Mouse (Mus musculus): Measurements from ENCODE around the gene Gm9821. TPM values are rescaled to one million over a fixed set of nuclear protein-coding genes. Genes with fewer than 3 reads are reported as not detected.

Gene Gm9821
- polyA plus RNA-seq, 1 experiment from 2014 or later: 0.52 TPM

GRCm38 (mm10) chr2:91929455-91929854 is 16.0 kb upstream of the Gm9821 start:
- WGBS: 55% methylated on average over 3 of the region's 3 CpGs
- H3K27ac ChIP-seq: peak overlapping the region; percentile 100; the same call in 1 of the 2 replicates
- peaks cover 69% of the 10 kb centered on the region for H3K4me1 ChIP-seq
- peaks cover 42% of the 10 kb centered on the region for H3K36me3 ChIP-seq (replicated peaks)
- no peak for DNase-seq (ENCODE audit: extremely low spot score, low spot score)
- peaks cover 29% of the 10 kb centered on the region for H3K27me3 ChIP-seq (ENCODE audit: poor library complexity, severe bottlenecking)
- H3K9me3 ChIP-seq: no peaks in the 10 kb centered on the region
- H3K4me3 ChIP-seq: peak overlapping the region; percentile 83

DNA sequence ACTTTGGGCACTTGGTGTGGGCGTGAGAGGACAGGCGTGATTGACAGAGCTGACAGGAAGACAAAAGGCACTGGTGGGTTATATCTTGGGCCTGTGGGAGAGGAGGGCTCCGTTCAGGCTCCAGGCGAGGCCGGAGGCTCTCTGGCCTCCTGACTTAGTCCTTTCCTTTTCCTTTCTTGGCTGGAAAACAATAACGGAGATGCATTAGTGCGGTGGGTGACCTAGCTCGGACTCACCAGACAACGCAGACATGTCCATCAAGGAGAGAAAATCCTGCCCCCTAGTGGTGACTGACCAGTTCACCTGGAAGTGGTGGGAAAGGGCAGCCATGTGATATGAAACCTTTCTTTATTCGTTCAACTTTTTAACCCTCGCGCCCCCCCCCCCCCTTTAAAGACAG is 15.6 kb upstream of the Gm9821 start:
- Histone ChIP-seq H3K9me3 (no peaks in the 10 kb centered on the region), H3K27ac (peak overlapping the region; percentile 100), H3K36me3 (replicated peaks) (peaks cover 47% of the 10 kb centered on the region), H3K4me1 (peaks cover 74% of the 10 kb centered on the region), H3K27me3 (ENCODE audit: poor library complexity, severe bottlenecking) (peaks cover 24% of the 10 kb centered on the region), H3K4me3 (peak overlapping the region; percentile 83)
- WGBS: 6% methylated on average over 12 of the region's 12 CpGs
- peak; percentile 87 for DNase-seq (ENCODE audit: extremely low spot score, low spot score)

- H3K4me3 ChIP-seq: peak overlapping the region; percentile 83
- H3K4me1 ChIP-seq: peaks cover 82% of the 10 kb centered on the region
Observed at GRCm38 (mm10) chr2:91930761-91931291, 14.7 kb upstream of the Gm9821 start.

DNA sequence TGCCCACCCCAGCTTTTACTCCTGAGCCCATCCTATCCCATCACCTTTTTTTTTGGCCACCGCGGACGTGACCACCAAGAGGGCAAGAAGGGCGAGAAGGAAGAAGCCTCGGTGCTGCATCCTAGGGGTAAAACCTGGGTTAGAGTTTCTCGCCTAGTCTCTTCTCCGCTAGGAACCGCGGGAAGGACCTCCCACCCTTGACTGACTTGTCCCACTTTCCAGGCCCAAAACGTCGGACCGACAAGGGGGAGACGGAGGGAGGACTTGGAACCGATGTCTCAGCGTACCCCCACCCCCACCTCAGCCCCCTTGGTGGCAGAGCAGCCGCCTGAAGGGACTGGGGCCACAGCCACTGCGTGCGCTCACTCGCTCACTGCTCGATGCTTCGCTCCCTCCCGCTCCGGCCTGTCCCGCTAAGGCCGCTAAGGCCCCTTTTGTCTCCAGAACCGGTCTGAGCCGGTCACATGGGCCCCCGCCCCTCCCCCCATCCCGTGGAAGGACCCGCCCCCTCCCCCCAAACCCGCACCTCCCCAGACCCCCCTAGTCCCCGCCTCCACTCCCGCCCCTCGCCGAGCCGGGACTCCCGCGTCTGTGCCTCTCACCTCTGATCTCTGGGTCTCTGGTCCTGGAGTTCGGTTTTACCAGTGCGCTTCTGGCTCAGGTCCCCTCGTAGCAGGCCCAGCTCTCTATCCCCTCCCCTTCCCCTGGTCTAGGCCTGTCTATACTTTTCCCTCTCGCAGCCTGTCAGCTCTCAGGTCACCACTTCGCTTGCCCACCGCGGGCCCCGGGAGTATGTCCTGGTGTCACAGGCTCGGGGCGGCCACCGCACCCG is 14.0 kb upstream of the Gm9821 start:
- H3K4me3 ChIP-seq: peak overlapping the region; percentile 83
- H3K36me3 ChIP-seq (replicated peaks): peaks cover 63% of the 10 kb centered on the region
- peaks cover 85% of the 10 kb centered on the region for H3K4me1 ChIP-seq
- peaks cover 13% of the 10 kb centered on the region; the same call in 1 of the 2 replicates for H3K27me3 ChIP-seq (ENCODE audit: poor library complexity, severe bottlenecking)
- peak overlapping the region; percentile 100 for H3K27ac ChIP-seq
- WGBS: under 1% methylated on average over 50 of the region's 50 CpGs
- no peaks in the 10 kb centered on the region for H3K9me3 ChIP-seq
- DNase-seq (ENCODE audit: extremely low spot score, low spot score): peak; percentile 96

More at GRCm38 (mm10) chr2:91930761-91931291, 14.7 kb upstream of the Gm9821 start:
- H3K27ac ChIP-seq: peak overlapping the region; percentile 100
- peak; percentile 62 for DNase-seq (ENCODE audit: extremely low spot score, low spot score)
- under 1% methylated on average over 23 of the region's 23 CpGs for WGBS
- peaks cover 15% of the 10 kb centered on the region for H3K27me3 ChIP-seq (ENCODE audit: poor library complexity, severe bottlenecking)
- H3K36me3 ChIP-seq (replicated peaks): peaks cover 55% of the 10 kb centered on the region
- no peaks in the 10 kb centered on the region for H3K9me3 ChIP-seq

DNA sequence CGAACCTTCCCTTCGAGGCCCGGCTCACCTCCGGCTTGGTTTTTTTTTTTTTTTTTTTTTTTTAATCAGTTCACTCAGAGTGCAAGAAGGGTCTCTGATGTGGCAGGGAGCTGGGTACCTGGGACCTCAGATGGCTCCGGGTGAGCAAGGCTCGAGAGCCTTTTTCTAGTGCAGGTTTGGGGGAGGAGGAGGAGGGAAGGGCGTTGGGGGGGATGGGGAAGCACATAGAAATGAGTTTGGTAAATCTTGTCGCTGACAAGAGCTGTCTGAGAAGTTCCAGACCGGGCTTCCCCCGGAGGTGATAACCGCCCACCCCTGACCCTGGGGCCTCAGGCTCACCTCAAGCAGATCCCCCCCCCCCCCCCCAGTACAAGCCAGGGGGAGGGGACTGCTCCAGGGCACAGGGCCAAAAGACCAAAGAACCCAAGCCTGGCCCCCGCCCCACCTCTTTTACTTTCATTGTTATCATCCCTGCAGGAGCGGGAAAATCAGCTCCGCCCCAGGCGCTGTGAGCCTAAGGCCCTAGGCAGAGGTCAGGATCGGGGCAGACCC is 13.3 kb upstream of the Gm9821 start, which contains the start of gene Mdk:
Gene Mdk, minus strand, starts transcription at position 138 of the 552 bp plus-strand sequence.
- H3K36me3 ChIP-seq (replicated peaks): peaks cover 69% of the 10 kb centered on the region
- peak within 1 kb of the TSS; percentile 100 for H3K27ac ChIP-seq
- under 1% methylated on average over 16 of the region's 16 CpGs for WGBS
- DNase-seq (ENCODE audit: extremely low spot score, low spot score): peak; percentile 84
- H3K27me3 ChIP-seq (ENCODE audit: poor library complexity, severe bottlenecking): peaks cover 11% of the 10 kb centered on the region; the same call in 1 of the 2 replicates
- H3K9me3 ChIP-seq: no peaks in the 10 kb centered on the region
- peak within 1 kb of the TSS; percentile 83 for H3K4me3 ChIP-seq
- peaks cover 89% of the 10 kb centered on the region for H3K4me1 ChIP-seq

DNA sequence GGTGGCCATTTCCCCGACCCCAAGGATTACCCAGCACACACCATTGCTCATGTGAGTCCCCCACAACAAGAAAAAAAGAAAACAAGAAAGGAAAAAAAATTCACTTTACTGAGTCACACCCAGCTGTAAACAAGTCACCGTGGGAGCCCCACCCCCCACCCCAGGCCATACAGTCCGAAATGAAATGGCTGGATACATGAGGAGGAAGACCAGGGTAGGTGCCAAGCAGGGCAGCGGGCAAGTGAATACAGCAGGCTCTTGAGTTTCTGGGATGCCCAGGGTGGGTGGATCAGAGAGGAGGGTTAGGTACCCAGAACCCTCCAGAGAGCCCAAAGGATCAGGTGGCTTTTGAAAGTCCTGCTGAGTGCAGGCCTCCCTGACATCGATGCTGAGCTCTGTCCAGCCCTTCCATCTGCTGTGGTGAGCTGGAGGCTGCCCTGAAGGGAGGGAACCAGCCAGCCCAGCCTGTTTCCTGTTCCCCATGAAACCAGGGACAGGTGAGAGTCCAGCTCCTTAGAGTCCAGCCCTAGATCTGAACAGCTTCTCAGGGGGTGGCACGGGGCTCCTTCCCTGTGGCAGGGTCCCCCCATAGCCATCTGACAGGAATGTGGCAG is 12.7 kb upstream of the Gm9821 start:
- Histone ChIP-seq H3K4me1 (peaks cover 86% of the 10 kb centered on the region), H3K27me3 (ENCODE audit: poor library complexity, severe bottlenecking) (peaks cover 8% of the 10 kb centered on the region; the same call in 1 of the 2 replicates), H3K4me3 (peak overlapping the region; percentile 83), H3K36me3 (replicated peaks) (peaks cover 69% of the 10 kb centered on the region), H3K9me3 (no peaks in the 10 kb centered on the region), H3K27ac (peak overlapping the region; percentile 100)
- 9% methylated on average over 6 of the region's 6 CpGs for WGBS
- DNase-seq (ENCODE audit: extremely low spot score, low spot score): no peak

DNA sequence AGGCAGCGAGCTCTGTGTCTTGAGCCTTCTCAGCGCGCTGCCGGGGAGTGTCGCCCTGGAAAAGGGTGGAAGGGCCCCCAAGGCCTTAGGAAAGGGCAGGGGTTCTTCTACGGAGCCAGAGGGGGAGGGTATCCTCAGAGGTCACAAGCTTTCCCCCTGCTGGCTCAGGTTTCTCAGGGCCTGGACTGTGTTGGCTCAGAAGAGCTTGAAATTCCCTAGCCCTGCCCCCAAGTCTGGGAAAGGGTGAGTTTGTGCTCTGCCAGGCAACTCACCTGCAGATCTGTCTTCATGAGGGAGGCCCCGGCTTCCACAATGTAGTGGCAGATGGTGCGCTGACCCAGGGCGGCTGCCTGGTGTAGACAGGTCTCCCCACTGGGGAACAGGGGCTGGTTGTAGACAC is 12.0 kb upstream of the Gm9821 start:
- Histone ChIP-seq H3K27ac (peak overlapping the region; percentile 100), H3K4me3 (peak overlapping the region; percentile 83), H3K4me1 (peaks cover 79% of the 10 kb centered on the region), H3K9me3 (no peaks in the 10 kb centered on the region), H3K36me3 (replicated peaks) (peaks cover 69% of the 10 kb centered on the region), H3K27me3 (ENCODE audit: poor library complexity, severe bottlenecking) (peaks cover 6% of the 10 kb centered on the region; the same call in 1 of the 2 replicates)
- peak; percentile 49 for DNase-seq (ENCODE audit: extremely low spot score, low spot score)
- 12% methylated on average over 9 of the region's 9 CpGs for WGBS

- 0 out of 2 replicates have a peak, but pooled peaks cover under 1% of the 10 kb centered on the region for H3K27me3 ChIP-seq (ENCODE audit: poor library complexity, severe bottlenecking)
- H3K27ac ChIP-seq: peak overlapping the region; percentile 100
- H3K4me1 ChIP-seq: peaks cover 74% of the 10 kb centered on the region
- no peaks in the 10 kb centered on the region for H3K9me3 ChIP-seq
- DNase-seq (ENCODE audit: extremely low spot score, low spot score): no peak
- peaks cover 69% of the 10 kb centered on the region for H3K36me3 ChIP-seq (replicated peaks)
- WGBS: 73% methylated on average over 8 of the region's 8 CpGs
- peak overlapping the region; percentile 83; the same call in 1 of the 2 replicates for H3K4me3 ChIP-seq
Observed at GRCm38 (mm10) chr2:91934016-91934415, 11.5 kb upstream of the Gm9821 start.

GRCm38 (mm10) chr2:91934826-91935525 is 10.5 kb upstream of the Gm9821 start:
- Histone ChIP-seq H3K27me3 (ENCODE audit: poor library complexity, severe bottlenecking) (no peaks in the 10 kb centered on the region), H3K36me3 (replicated peaks) (peaks cover 69% of the 10 kb centered on the region), H3K4me1 (peaks cover 64% of the 10 kb centered on the region), H3K4me3 (no peak overlapping the region; the same call in 1 of the 2 replicates), H3K9me3 (no peaks in the 10 kb centered on the region), H3K27ac (peak overlapping the region; percentile 53; the same call in 1 of the 2 replicates)
- 91% methylated on average over 9 of the region's 9 CpGs for WGBS
- DNase-seq (ENCODE audit: extremely low spot score, low spot score): no peak

DNA sequence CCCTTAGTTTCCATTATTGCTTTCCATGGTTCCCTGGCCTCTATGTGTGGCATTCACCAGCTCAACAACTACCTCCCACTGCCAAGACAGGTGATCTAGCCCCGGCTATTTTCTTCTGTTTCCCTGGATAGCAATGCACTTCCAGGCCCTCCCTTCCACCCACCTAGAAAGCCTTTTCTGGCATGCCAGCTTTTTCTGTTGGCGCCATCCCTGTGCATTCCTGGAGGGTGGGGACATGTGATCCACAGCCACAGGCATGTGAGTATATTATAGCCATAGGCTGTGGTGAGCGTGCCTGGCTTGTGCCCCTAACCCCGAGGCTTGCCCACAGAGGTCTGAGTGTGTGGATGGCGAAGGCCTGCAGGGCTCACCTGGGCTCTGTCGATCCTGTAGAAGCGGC is 9.3 kb upstream of the Gm9821 start:
- 0 out of 2 replicates have a peak overlapping the region, but pooled peaks have one; percentile 56 for H3K27ac ChIP-seq
- no peak for DNase-seq (ENCODE audit: extremely low spot score, low spot score)
- 90% methylated on average over 7 of the region's 7 CpGs for WGBS
- peaks cover 58% of the 10 kb centered on the region for H3K4me1 ChIP-seq
- H3K36me3 ChIP-seq (replicated peaks): peaks cover 79% of the 10 kb centered on the region
- no peaks in the 10 kb centered on the region for H3K27me3 ChIP-seq (ENCODE audit: poor library complexity, severe bottlenecking)
- H3K9me3 ChIP-seq: no peaks in the 10 kb centered on the region
- no peak overlapping the region for H3K4me3 ChIP-seq

GRCm38 (mm10) chr2:91939303-91939935 is 6.1 kb upstream of the Gm9821 start:
- Histone ChIP-seq H3K9me3 (no peaks in the 10 kb centered on the region), H3K4me1 (peaks cover 32% of the 10 kb centered on the region), H3K4me3 (no peak overlapping the region), H3K36me3 (replicated peaks) (peaks cover 81% of the 10 kb centered on the region), H3K27ac (no peak overlapping the region), H3K27me3 (ENCODE audit: poor library complexity, severe bottlenecking) (no peaks in the 10 kb centered on the region)
- WGBS: 83% methylated on average over 15 of the region's 15 CpGs
- DNase-seq (ENCODE audit: extremely low spot score, low spot score): no peak

All from forebrain, embryonic 10.5 days (tissue).